Mouse (Mus musculus) brain, embryonic 14.5 days (tissue): ENCODE measurements at regions not wholly inside any gene's neighbourhood (a gene's known extent, or its start where the extent isn't known, plus 50 kb on each side); places are given as distances from the start of the nearest gene placed in this dataset.

ENCODE experiments used
- CTCF ChIP-seq: fragments of 200-500 bp; IDR thresholded peaks from 2 replicates; pipeline ENCODE4 v1.5.1; 2012; ENCODE audit warnings: inconsistent platforms, mild to moderate bottlenecking, moderate library complexity, borderline replicate concordance; ENCODE audit not compliant: insufficient read depth, insufficient read length; ENCODE audit errors: extremely low read depth
- POLR2A ChIP-seq: fragments of 200-500 bp; IDR thresholded peaks from 2 replicates; pipeline ENCODE4 v1.6.1; 2012; ENCODE audit warnings: mild to moderate bottlenecking, inconsistent platforms, borderline replicate concordance; ENCODE audit not compliant: poor library complexity, insufficient read depth, insufficient read length, severe bottlenecking; ENCODE audit errors: extremely low read depth

DNA sequence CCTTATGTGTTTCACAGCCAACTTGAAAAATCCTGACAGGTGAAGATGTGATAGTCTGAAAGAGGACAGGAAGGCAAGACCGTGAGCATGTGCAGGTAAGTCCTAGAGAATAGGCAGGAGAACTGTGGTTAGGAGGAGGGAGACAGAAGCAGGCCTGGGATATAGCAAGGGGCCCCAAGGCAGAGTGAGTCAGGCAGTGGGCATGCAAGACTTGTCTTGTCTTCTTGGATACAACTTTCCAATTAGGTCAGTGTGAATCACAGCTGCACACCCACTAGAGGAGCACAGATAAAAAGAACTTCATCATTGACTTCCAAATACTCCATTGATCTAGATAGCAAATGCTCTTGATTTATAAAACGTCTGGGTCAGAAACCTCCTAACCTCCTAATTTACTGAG lies 128.6 kb upstream of the Tom1l1 start:
- TF ChIP-seq POLR2A: no peak
- no peak for TF ChIP-seq CTCF
